Mouse (Mus musculus): ENCODE data around the gene Ctcfl.

Ctcfl gene

DNA sequence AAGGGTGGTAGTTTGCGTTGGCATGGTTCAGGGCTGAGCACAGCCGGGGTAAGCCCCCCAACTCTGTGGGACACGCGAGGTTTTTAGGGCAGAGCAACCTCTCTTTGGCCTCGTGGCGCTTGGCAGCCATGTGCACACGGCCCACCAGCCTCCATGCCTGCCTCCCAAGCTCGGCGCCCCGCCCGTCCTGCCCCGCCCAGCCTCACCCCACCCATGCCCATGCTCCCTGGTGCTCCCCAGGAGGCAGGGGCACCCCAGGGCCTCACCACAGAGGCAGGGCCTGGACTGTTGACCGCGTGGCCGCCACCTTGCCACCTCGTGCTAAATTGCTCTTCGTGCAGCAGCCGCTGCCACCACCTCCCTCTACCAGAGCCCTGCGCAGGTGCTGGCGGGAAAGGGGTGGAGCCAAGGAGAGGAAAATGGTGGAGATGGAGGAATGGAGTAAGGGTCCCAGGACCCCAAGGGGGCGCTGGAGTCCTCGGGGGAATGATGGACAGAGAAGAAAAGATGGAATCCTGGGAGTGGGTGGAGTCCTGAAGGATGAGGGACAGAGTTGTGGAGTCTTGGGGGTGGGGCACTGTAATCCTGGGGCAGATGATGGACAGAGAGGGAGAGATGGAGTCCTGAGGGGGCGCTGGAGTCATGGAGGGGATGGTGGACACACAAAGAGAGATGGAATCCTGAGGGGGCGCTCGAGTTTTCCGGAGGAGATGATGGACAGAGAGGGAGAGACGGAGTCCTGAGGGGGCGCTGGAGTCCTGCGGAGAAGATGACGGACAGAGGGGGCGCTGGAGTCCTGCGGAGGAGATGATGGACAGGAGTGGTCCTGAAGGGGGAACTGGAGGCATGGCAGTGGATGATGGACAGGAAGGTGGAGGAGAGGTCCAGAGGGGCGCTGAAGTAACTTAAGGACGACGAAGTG, at the start of gene Ctcfl:
Gene Ctcfl, minus strand, starts transcription at position 503 of the 922 bp plus-strand sequence.
- DNase-seq (ENCODE audit: extremely low spot score), result no peak

DNA sequence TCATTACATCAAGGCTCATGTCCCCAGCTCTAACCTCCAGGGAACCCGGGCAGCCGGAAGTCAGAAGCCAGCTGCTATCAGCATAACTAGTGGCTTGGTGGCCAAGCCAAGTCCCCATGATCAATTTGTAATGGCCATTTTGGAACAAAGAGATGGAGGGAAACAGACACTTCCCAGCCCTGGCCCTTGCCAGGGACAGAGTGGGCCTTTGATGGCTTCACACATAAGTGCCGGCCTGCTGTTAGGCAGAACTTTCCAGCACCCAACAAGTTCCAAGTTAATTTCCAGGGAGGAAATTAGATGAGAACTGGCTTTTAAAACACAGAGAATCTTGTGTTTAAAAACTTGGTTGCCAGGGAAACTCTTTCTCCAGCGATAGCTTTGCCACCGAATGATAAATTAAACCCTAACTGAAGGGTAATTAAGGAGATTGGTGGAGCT, 49.1 kb upstream of the Ctcfl start:
- no peak for DNase-seq (ENCODE audit: extremely low spot score)

DNA sequence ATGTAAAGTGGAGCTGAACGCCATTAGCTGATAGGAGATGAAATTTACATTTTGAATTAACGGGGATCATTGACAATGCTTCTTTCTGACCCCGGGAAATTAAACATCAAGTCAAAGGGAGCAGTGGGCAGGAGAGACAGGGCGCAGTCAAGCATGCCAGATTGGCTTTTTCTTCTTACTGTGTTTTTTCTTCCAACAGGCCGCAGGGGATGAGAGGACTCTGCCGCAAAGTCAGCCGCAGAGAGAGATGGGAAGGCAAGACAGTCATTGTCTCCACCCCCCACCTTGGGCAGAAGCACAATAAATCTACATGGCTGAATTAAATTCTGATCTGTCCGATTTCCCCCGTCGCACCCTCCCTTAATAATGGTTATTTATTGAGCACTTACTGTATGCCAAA, 46.0 kb upstream of the Ctcfl start:
- DNase-seq (ENCODE audit: extremely low spot score), result no peak

DNA sequence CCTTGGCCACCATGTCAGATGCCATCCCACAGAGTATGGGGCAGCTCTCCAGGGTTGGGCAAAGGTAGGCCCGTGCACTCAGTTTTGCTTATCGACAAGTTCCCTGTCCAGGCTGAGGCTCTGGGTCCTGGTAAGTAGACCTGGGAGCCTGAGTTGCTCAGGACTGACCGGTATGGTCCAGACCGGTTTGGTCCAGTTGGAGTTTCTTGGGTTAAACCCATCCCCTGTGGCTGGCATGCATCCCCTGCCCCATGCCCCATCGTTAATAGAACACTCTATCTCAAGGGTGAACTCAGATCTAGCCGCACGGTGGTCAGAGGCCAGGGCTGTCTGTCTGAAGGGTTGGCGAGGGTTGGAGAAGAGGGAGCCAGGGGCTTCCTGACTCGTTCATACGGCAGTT, 45.6 kb upstream of the Ctcfl start:
- DNase-seq (ENCODE audit: extremely low spot score), result no peak

DNA sequence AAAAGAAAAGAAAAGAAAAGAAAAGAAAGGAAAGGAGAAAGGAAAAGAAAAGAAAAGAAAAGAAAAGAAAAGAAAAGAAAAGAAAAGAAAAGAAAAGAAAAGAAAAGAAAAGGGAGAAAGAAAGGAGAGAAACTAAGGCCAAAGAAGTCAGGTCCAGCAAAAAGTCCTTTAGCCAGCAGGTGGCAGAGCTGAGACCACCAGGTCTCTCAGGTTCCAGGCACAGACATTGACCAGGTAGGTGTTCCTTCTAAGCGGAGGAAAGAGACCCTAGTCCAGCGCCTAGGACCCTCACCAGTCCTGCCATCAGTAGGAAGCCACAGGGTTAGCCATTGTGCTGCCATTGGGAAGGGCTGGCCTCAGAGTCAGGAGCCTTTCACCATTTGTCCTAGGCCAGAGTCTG, 45.0 kb upstream of the Ctcfl start:
- DNase-seq (ENCODE audit: extremely low spot score), result no peak

DNA sequence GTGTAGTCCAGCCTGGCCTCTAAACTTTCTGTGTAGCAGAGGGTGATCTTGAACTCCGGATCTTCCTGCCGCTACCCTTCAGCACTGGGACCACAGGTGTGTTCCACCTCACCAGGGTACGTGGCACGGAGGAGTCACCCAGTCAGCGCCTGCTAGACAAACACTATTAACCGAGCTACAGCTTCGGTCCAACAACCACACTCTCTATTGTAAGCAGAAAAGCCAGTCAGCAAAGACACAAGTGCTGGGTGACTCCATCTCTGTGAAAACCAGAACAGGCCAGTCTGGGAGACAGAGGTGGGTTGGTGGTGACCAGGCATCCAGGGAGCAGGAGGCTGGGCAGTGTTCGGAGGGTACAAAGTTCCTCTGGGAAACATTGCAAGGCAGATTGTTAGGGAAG, 44.1 kb upstream of the Ctcfl start:
- no peak for DNase-seq (ENCODE audit: extremely low spot score)

DNA sequence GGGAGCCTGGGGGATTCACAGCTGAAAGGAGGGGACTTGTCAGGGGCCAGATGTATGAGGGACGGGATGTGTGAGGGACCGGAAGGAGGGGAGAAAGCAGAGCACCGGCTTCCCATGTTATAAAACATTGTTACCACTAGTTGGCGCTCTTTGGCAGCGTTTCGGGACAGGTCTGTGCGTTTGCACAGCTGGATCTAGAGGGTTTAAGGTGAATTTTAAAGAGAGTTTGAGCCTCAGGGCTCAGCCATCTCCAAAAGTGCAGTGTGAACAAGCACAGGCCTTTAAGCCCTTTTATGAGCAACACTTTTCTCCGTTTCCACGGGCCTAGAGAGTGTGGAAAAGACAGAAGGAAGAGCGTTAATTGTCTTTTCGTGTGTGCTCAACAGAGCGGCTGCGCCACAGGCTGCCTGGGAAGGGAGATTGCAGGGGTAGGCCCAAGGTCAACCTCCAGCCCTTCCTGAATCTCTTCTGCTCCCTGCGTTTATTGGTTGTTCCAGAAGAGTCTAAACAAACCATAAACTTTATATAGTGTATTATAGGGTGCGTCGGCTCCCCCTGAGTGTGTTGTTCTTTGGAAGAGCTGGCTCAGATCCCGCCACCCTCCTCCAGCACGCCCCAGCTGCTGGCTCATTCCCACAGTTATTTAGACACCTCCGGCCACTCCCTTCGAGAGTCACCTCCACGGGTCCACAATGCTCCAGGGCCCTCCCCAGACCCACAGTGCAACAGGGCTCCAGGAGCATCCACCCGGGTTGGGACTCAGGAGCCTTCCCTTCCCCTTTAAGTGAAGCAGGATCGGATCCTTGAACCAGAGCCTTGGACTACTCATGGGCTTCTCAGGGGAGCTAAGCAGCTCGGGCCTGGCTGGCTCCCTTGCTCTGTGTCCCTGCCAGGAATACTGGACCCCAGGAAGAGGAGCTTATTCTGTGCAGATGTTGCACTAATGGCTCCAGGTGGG, 40.3 kb upstream of the Ctcfl start:
- peak; percentile 85 for DNase-seq (ENCODE audit: extremely low spot score)

DNA sequence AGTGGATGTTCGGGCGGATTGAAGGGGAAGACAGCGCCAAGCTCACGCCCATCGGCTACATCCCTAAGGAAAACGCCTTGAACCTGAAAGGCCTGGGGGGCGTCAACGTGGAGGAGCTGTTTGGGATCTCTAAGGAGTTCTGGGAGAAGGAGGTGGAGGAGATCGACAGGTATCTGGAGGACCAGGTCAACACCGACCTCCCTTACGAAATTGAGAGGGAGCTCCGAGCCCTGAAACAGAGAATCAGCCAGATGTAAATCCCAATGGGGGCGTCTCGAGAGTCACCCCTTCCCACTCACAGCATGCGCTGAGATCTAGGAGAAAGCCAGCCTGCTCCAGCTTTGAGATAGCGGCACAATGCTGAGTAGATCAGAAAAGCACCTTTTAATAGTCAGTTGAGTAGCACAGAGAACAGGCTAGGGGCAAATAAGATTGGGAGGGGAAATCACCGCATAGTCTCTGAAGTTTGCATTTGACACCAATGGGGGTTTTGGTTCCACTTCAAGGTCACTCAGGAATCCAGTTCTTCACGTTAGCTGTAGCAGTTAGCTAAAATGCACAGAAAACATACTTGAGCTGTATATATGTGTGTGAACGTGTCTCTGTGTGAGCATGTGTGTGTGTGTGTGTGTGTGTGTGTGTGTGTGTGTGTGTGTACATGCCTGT, 39.2 kb upstream of the Ctcfl start:
- DNase-seq (ENCODE audit: extremely low spot score), result no peak

DNA sequence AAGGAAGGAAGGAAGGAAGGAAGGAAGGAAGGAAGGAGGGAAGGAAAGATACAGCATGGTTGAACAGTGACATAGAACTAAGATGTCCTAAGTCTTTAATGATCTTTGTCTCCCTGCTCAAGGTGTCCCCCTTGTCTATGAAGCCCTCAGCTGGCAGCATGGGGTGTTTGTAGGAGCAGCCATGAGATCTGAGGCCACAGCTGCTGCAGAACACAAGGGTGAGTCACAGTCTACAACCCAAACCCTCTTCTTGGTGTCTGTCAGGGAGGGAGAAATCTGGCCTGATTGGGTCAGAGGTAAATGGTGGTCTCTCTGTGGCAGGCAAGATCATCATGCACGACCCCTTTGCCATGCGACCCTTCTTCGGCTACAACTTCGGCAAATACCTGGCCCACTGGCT, 38.5 kb upstream of the Ctcfl start:
- no peak for DNase-seq (ENCODE audit: extremely low spot score)

DNA sequence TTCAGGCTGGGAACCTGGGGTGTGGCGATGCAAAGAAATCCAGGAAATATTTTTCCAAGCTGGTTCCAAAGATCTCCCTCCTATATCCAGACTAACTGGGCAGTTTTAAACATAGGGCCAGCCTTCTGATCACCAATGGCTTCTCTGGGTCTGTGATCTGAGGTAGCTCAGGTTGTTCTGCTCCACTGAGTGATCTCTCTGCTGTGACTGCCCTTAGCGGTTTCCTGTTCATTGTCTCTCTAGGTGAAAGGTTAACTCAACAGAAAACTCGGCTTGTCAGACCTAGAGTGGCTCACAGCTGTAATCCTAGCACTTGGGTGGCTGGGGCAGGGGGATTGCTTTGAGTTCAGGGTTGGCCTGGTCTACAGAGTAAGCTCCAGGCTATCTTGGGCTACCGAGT, 38.1 kb upstream of the Ctcfl start:
- no peak for DNase-seq (ENCODE audit: extremely low spot score)

DNA sequence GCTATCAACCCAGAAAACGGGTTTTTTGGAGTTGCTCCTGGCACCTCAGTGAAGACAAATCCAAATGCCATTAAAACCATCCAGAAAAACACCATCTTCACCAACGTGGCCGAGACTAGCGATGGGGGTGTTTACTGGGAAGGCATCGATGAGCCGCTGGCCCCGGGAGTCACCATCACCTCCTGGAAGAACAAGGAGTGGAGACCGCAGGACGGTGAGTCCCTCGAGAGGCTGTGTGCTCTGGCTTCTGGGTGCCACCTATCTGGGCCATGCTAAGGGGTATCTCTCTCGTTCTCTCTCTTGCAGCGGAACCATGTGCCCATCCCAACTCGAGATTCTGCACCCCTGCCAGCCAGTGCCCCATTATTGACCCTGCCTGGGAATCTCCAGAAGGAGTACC, 37.6 kb upstream of the Ctcfl start:
- no peak for DNase-seq (ENCODE audit: extremely low spot score)

DNA sequence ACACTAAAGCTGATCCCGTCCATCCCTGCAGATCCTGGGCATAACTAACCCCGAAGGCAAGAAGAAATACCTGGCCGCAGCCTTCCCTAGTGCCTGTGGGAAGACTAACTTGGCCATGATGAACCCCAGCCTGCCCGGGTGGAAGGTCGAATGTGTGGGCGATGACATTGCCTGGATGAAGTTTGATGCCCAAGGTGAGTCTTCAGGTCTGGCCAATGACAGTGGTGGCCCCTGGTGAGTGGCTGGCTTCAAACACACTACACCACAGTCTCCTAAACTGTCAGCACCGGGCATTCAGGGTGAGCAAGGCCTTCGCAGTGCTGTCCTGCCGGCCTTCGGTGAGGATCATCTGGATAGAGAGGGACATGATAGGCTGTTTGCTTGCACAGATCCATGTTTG, 36.6 kb upstream of the Ctcfl start:
- DNase-seq (ENCODE audit: extremely low spot score), result no peak

DNA sequence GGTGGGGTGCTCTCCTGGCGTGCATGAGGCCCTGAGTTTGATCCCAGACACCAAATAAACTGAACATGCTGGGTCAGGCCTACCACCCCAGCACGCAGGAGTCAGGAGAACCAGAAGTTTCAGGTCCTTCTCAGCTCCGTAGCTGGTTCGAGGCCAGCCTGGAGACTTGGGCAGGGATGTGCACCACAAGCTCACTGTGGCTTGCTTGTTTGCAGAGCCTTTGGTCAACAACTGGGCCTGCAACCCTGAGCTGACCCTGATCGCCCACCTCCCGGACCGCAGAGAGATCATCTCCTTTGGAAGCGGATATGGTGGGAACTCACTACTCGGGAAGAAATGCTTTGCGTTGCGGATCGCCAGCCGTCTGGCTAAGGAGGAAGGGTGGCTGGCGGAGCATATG, 35.6 kb upstream of the Ctcfl start:
- DNase-seq (ENCODE audit: extremely low spot score), result no peak

DNA sequence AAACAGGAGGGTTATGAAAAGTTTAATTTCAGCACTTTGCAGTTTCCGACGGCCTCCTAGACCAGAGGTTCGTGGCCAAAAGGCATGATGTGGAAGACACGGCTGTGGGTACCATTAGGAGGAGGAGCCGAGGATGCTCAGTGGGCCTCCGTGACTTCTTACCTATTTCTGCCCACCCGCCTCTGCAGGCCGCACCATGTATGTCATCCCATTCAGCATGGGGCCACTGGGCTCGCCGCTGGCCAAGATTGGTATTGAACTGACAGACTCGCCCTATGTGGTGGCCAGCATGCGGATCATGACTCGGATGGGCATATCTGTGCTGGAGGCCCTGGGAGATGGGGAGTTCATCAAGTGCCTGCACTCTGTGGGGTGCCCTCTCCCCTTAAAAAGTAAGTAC, 35.2 kb upstream of the Ctcfl start:
- DNase-seq (ENCODE audit: extremely low spot score), result no peak

DNA sequence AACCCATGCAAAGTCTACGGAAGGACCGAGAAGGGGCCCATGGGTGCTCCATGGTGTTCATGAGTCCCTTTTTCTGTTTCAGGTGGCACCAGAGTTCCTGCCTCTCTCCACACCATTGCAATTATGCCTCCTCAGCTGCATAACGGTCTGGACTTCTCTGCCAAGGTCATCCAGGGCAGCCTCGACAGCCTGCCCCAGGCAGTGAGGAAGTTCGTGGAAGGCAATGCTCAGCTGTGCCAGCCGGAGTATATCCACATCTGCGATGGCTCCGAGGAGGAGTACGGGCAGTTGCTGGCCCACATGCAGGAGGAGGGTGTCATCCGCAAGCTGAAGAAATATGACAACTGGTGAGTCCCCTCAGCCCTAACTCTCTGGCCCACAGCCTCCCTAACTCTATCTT, 33.9 kb upstream of the Ctcfl start:
- DNase-seq (ENCODE audit: extremely low spot score), result no peak

DNA sequence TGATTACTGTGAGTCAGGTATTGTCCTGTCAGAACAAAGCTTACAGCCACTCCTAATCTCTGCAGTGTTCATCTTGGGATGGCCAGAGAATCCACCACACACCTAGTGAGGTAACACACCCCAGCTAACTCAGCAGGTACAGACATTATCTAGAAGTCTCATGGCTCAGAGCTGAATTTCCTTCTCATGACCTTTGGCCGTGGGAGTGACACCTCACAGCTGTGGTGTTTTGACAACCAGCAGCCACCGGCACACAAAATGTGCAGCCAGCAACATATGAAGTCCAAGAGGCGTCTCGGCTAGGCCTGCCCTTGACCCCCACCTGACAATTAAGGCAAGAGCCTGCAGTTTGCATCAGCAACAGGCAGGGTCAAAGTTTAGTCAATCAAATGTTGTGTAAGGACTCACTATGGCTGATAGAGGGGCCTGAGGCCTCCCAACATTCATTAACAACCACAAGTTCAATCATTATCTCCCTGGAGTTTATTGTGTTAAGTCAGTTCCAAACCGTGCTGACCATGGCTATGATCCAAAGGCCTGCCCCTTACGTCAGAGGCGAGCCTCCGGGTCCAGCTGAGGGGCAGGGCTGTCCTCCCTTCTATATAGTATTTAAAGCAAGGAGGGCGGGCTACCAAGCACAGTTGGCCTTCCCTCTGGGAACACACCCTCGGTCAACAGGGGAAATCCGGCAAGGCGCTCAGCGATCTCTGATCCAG, 33.3 kb upstream of the Ctcfl start, which contains the start of gene Pck1:
Gene Pck1, plus strand, starts transcription at position 613 of the 716 bp plus-strand sequence.
- DNase-seq (ENCODE audit: extremely low spot score), result no peak

DNA sequence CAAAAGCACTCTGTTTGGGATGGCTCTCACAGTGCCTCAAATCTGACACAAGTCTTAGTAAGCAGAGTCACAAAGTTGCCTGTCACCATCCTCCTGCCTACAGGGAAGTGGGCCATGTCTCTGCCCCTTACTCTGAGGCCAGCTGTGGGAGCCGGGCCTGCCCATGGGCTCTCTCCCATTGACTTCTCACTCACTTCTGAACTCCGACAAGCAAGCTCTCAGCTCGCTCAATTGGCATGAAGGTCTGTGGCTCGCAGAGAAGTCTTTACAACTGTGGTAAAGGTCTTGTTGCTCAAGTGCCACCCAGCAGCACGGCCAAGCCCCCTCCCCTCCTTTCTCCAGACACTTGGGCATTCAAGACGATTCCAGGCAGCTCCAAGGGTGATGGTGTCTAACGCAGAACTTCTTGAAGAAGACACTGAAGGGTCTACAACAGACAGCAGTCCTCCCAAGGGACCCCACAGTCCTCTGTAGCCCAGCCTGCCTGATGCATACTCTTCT, 32.5 kb upstream of the Ctcfl start:
- no peak for DNase-seq (ENCODE audit: extremely low spot score)

DNA sequence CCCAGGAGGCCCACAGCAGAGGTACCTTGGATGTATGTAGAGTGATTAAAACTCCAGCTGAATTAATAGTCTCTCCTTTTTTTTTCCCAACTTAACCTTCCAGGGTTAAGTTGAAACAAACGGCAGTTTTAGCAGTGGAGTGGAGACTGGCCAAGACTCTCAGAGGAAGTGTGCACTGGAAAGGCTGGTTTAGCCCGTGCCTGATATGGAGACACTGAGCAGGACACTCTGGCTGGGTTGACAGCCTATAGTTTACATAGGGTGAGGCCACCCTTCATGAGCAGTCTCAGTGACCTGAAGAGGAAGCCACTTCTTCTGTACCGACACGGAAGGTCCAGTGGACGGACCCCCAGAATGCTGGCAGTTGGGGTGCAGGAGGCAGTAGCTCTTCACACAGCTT, 32.0 kb upstream of the Ctcfl start:
- no peak for DNase-seq (ENCODE audit: extremely low spot score)

DNA sequence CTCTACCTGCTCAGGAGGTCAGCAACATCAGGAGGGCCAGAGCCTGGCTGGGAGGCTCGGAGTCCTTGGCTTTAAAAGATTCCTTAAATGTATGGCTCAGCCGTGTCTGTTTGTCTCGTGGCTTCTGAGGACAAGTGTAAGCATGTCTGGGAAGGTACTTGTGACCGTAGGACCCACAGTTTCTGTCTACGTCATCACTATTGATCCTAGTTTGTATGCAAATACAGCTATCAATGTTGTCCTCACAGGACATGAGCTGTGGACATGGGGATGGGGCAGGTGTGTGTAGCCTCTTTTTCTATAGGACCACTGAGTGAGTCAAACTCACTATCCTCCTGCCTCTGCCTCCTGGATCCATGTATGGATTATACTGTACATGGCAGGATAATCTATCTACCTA, 28.7 kb upstream of the Ctcfl start:
- DNase-seq (ENCODE audit: extremely low spot score), result no peak

DNA sequence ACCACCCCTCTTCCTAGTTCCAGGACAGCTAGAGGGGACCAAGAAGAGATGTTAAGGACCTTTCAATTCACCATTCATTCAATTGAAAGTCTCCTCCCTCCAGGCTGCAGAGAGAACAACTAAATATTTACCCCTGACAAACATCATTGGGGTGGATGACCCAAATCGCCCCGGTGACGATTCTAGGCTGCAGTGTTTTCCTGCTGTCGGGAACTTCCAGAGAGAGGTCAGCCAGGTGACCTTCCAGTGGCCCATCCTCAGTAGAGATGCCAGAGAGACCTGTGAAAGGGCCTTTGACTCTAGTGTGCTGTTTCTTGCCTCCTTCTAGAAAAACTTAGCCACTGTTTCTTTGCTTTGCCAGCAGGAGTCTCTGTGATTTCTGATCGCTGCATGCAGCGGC, 27.4 kb upstream of the Ctcfl start:
- DNase-seq (ENCODE audit: extremely low spot score), result no peak

DNA sequence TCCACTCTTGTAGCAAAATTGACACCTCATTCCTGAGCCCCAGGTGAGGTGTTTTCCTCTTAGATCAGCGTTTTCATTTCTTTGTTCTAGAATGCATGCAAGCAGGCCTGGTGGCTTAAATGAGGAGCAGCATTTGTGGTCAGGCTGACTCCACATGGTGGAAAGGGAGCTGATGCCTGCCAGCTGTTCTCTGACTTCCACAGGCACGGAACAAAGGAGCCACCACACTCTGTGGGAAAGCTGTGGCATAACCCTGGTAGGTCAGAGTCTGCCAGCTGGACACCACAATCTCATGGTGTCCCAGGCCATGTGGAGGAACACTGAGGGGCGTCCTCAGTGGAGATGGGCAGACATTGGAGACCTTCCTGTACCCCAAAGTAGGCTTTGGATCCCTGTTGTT, 26.5 kb upstream of the Ctcfl start:
- no peak for DNase-seq (ENCODE audit: extremely low spot score)
